Mouse (Mus musculus) splenic B cell, adult 2 months (primary cell): ENCODE results near the gene Ugt2b35.
"Not testable (repeated sequence)": the region's sequence is repeated elsewhere in the genome, so short reads cannot be mapped to it uniquely, and the experiment has no call there.

Experiments
- DNase-seq: peaks from one replicate; pipeline ENCODE4 v3.0.0-alpha.2; 2011; ENCODE audit warnings: low read depth, low spot score
- H3K27me3 ChIP-seq: 2 replicates; pipeline ENCODE4 v1.6.1; 2012; ENCODE audit warnings: mild to moderate bottlenecking, low read length, moderate library complexity, mixed read lengths; ENCODE audit not compliant: control insufficient read depth, poor library complexity, insufficient read depth, severe bottlenecking
- H3K36me3 ChIP-seq: 2 replicates; pipeline ENCODE4 v1.6.1; 2012; ENCODE audit warnings: mild to moderate bottlenecking, low read length, moderate library complexity, mixed read lengths; ENCODE audit not compliant: control insufficient read depth, poor library complexity, insufficient read depth, severe bottlenecking

Ugt2b35 gene

DNA sequence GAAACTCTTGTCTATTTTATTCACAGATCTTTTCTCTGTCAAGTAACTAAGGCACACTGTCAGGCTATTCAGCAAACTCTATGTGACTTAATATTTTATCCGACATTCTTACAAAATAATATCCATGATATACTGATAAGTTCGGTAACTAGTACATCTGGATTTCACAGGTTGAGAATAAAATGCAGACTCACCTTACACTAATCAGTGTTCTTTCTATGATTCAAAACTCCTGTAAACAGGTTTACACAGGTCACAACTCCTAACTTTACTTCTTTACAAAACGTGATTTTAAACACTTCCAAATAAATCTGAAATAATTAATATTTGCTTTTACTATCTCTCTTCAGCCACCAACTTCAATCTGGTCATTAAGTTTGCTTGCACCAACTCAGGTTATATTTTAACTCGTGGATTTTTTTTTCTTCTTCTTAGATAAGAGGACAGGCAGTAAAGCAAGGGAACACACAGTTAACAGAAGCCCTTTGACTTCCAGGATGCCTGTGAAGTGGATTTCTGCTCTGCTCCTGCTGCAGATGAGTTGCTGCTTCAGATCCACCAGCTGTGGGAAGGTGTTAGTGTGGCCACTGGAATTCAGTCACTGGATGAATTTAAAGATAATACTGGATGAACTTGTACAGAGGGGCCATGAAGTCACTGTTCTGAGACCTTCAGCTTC is at the start of gene Ugt2b35:
Gene Ugt2b35 (plus strand): TSS at position 466 of the 679 bp plus-strand sequence.
- Histone ChIP-seq H3K27me3 (no peaks in the 10 kb centered on the region), H3K36me3 (no peaks in the 10 kb centered on the region)
- no peak for DNase-seq

DNA sequence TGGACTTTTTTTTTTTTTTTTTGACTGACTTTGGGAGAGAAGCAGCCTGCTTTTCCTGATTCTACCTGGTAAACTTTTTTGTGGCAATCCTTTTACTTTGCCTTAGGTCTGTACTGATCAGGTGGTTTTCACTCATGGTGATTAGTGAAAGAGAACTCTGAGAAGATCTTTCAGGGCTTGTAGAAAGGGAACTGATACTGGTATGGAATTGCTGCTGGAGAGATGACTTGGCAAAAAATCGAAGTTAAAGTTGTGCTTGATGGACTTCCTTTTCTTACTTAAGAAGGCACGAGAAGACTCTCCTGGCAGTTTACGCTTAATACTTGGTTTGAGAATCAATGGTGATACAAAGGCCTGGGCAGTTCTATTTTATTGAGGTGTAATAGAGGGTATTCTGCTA is 40.2 kb upstream of the Ugt2b35 start:
- Histone ChIP-seq H3K27me3 (no peaks in the 10 kb centered on the region), H3K36me3 (no peaks in the 10 kb centered on the region)
- no peak for DNase-seq

DNA sequence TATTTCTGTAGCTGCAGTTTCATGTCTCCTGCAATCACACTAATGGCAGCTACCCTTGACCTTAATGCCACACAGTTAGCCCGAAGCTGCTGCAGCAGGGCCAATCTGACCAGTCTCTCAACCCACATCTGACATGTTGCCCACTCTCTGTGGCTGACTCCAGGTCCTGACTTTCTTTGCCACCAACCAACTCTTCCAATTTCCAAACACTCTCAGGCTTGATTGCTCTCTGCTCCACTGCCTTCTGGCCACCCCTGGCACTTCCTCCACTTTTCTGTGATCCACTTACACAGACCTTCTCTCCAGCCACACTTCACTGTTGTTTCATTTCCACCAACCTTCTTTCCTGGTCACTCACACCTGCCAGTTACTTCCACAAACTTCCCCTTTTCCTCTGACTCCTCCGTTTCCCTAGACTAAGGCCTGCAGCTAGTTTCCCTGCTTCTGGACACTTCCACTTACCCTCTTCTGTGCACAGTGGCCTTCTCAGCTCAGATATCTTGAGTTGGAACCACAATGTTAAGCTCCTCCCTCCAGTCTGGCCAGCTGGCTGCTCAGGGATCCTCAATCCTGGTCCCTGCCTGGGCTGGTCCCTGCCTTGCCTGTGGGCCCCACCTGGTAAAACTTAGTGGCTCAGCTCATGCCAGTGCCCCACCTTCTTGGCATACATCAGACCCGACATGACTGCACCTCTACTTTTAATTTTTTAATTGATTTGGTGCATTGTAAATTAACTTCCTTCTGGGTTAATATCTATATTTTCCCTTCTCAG is 38.9 kb upstream of the Ugt2b35 start:
- no peak for DNase-seq
- Histone ChIP-seq H3K27me3 (no peaks in the 10 kb centered on the region), H3K36me3 (no peaks in the 10 kb centered on the region)

- not testable (repeated sequence) for DNase-seq, H3K27me3 ChIP-seq
These were observed 37.8 kb upstream of the Ugt2b35 start for GRCm38 (mm10) chr5:86962849-86963248.

DNA sequence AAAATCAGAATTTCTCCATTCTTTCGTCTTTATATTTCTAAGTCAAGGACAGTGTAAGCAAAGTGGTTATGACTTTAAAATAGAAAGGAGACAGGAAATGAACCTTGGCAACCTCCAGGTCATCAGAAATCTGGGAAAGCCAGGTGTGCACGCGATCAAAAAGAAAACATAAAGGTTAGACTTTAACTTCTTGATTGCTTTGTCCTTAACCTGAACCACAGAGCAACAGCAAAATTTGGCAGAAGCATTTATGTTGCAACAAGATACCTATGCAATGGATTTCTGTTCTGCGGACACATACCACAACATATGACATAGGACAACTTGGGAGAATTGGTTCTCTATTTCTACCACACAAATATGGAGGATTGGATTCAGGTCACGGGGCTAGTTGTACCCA is 33.4 kb upstream of the Ugt2b35 start:
- H3K36me3 ChIP-seq, DNase-seq, H3K27me3 ChIP-seq: not testable (repeated sequence)

More at GRCm38 (mm10) chr5:86962849-86963248, 37.8 kb upstream of the Ugt2b35 start:
- H3K36me3 ChIP-seq: not testable (repeated sequence)

GRCm38 (mm10) chr5:87004735-87005134 is 4.1 kb downstream of the Ugt2b35 start:
- Histone ChIP-seq H3K36me3 (no peaks in the 10 kb centered on the region), H3K27me3 (no peaks in the 10 kb centered on the region)
- no peak for DNase-seq

GRCm38 (mm10) chr5:87015477-87015876 is 14.8 kb downstream of the Ugt2b35 start:
- no peak for DNase-seq
- Histone ChIP-seq H3K36me3 (no peaks in the 10 kb centered on the region), H3K27me3 (no peaks in the 10 kb centered on the region)

DNA sequence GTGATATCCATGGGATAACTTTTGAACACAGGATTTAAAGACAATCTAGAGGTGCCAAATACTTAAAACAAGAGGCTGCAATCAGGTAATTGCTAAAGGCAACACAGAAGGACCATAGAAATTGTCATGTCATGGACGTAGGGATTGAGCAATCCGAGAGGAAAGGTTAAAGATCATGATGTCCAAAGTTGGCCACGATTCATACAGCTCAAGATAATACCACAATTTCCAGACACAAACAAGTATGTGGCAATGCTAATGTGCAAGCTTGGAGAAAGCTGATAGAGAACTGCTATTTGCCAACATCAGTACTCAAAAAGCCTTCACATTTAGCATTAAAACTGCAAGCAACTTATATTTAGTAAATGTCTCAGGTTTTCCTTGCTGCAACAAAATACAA is 26.7 kb downstream of the Ugt2b35 start:
- no peak for DNase-seq
- no peaks in the 10 kb centered on the region for H3K36me3 ChIP-seq
- no peaks in the 10 kb centered on the region for H3K27me3 ChIP-seq

DNA sequence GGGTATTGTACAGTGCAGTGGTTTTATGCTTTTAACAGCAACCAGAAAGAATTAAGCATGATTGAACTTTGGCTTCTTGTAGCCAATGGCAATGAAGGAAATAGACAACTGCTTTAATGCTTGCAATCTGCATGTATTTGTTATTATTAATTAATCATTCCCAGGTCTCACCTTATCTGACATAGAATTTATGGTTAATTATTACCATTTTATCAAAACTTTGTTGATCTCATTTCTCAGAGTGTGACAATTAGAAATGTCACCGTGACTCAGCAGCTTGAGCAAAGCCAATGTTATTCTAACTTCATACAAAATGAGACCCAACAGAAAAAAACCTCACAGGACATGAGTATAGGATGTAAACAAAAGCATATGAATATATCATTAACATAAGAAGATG is 30.0 kb downstream of the Ugt2b35 start:
- H3K27me3 ChIP-seq: no peaks in the 10 kb centered on the region
- no peak for DNase-seq
- no peaks in the 10 kb centered on the region for H3K36me3 ChIP-seq
